Mouse (Mus musculus) Patski (cell line): ENCODE data around the gene Hlf. TPM values are rescaled to one million over a fixed set of nuclear protein-coding genes. Genes with fewer than 3 reads are reported as not detected.

ENCODE experiments used
- ATAC-seq: fragments of 100-300 bp; one replicate; pipeline ENCODE4 v1.8.0; 2021
- CTCF ChIA-PET: fragments of 350-600 bp; sonication (Branson Sonifier 250); formaldehyde crosslinking; loops from one replicate; lab custom pipeline; 2022; ENCODE audit warnings: inconsistent platforms; lab: Charles Lee
- POLR2A ChIA-PET: fragments of 350-600 bp; sonication (Branson Sonifier 250); formaldehyde crosslinking; loops from one replicate; lab custom pipeline; 2022; ENCODE audit warnings: antibody characterized with exemption, inconsistent platforms; lab: Charles Lee
- DNase-seq: peaks from one replicate; pipeline ENCODE4 v3.0.0-alpha.2; 2011; ENCODE audit warnings: low read depth, low spot score
- H3K27me3 ChIP-seq: fragments of 371-371 bp; one replicate; pipeline ENCODE4 v1.5.1; 2021
- CTCF ChIP-seq: fragments of 100-300 bp; IDR thresholded peaks from one replicate; pipeline ENCODE4 v1.5.1; 2021
- in situ Hi-C: fragments of 300-500 bp; cut with MboI; formaldehyde crosslinking; loops from 3 replicates; pipeline ENCODE4 v1.11.1; 2018; ENCODE audit warnings: low pct_unique_long_range_greater_than_20kb, mixed read lengths
- polyA plus RNA-seq: library from polyadenylated mRNA; unstranded; gene quantifications from one replicate; pipeline ENCODE4 v1.2.3, GENCODE M21; 2021

The Hlf gene
- 0.22 TPM for polyA plus RNA-seq

DNA sequence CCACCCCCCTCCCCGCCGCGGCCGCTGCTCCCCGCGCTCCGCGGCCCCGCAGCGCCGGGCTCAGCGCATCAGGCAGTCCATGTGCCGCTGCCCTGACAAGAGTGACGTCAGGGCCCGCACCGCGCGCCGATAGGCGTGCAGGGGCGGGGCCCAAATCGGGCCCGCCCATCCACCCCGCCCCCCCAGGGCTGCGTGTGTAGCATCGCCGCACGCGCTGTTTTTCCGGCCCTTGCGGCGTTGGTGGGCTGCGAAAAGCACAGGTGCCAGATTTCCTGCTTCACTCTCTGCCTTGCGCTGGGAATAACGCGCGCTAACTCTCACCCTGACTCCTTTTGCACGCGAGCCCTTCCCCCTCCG lies at the start of gene Hlf:
Gene Hlf, minus strand, starts transcription at position 79 of the 357 bp plus-strand sequence.
- ChIA-PET POLR2A (no interaction called here), CTCF (no interaction called here)
- ATAC-seq (peak; percentile 65), DNase-seq (no peak)
- in situ Hi-C loops, result no loop called here
- TF ChIP-seq CTCF, result no peak
- peaks cover 19% of the 10 kb centered on the region for H3K27me3 ChIP-seq

GRCm38 (mm10) chr11:90438768-90439167 lies 48.1 kb upstream of the Hlf start:
- DNase-seq, result no peak
- no peak for ATAC-seq
- no peak for TF ChIP-seq CTCF
- peaks cover 53% of the 10 kb centered on the region for H3K27me3 ChIP-seq
- ChIA-PET POLR2A (no interaction called here), CTCF (no interaction called here)
- in situ Hi-C loops, result no loop called here

GRCm38 (mm10) chr11:90425207-90425525 lies 34.5 kb upstream of the Hlf start:
- ATAC-seq, result no peak
- in situ Hi-C loops, result no loop called here
- TF ChIP-seq CTCF, result no peak
- H3K27me3 ChIP-seq, result peaks cover 30% of the 10 kb centered on the region
- POLR2A ChIA-PET, result no interaction called here
- CTCF ChIA-PET, result no interaction called here
- no peak for DNase-seq

GRCm38 (mm10) chr11:90424334-90425206 lies 33.9 kb upstream of the Hlf start:
- ChIA-PET CTCF (no interaction called here), POLR2A (no interaction called here)
- H3K27me3 ChIP-seq, result peaks cover 35% of the 10 kb centered on the region
- ATAC-seq, result no peak
- DNase-seq, result no peak
- in situ Hi-C loops, result no loop called here
- TF ChIP-seq CTCF, result no peak

GRCm38 (mm10) chr11:90423896-90424295 lies 33.2 kb upstream of the Hlf start:
- DNase-seq, result no peak
- ChIA-PET POLR2A (no interaction called here), CTCF (no interaction called here)
- TF ChIP-seq CTCF, result no peak
- ATAC-seq, result no peak
- H3K27me3 ChIP-seq, result peaks cover 40% of the 10 kb centered on the region
- in situ Hi-C loops, result no loop called here

GRCm38 (mm10) chr11:90419706-90420105 lies 29.0 kb upstream of the Hlf start:
- CTCF ChIA-PET, result no interaction called here
- ATAC-seq (no peak), DNase-seq (no peak)
- TF ChIP-seq CTCF, result no peak
- POLR2A ChIA-PET, result no interaction called here
- H3K27me3 ChIP-seq, result peaks cover 39% of the 10 kb centered on the region
- in situ Hi-C loops, result no loop called here

DNA sequence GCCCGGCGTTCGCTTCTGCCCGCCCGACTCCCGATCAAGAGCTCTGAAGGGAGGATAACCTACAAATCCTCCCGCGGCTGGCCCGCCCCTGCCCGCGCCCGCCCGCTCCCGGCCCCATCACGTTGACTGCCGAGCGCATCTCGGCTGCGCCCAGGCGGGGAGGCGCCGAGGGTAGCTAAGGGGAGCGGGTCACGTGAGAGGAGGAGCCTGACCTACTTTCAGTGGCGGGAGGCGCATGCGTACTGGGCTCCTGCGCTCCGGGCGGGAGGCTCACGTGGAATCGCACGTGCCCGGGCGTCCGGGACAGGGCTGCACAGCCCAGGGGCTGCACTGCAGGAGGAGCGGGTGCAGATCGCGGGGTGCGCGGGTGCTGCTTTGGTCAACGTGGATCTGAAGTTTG lies 27.2 kb upstream of the Hlf start:
- peak; percentile 98 for ATAC-seq
- in situ Hi-C loops, result no loop called here
- ChIA-PET CTCF (interaction anchor here (1.1 to 1.2 kb wide), 2 partner anchors 15 to 22 kb away, joined by 3 read pairs; no protein-coding TSS in a partner anchor), POLR2A (no interaction called here)
- no peak for TF ChIP-seq CTCF
- DNase-seq, result peak; percentile 42
- peaks cover 34% of the 10 kb centered on the region for H3K27me3 ChIP-seq

DNA sequence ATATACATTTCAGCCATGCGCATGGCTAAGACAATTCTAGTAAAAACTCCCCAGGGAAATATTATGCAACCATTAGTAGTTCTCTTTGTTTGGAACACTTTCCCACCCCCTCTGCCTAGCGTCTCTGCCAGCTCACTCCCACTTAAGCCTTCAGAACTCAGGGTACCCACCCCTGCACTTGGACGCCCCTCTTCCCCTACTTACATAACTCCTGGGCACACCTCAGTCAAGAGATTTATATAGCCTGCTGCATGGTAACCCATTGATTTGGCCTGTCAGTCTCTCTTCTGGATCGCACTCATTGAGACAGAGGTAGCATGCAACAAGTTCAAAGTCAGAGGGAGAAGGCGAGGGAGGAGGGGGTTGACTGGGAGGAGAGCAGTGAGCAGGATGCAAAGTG lies 26.3 kb upstream of the Hlf start:
- ChIA-PET CTCF (no interaction called here), POLR2A (no interaction called here)
- ATAC-seq (no peak), DNase-seq (no peak)
- TF ChIP-seq CTCF, result no peak
- peaks cover 32% of the 10 kb centered on the region for H3K27me3 ChIP-seq
- in situ Hi-C loops, result no loop called here

DNA sequence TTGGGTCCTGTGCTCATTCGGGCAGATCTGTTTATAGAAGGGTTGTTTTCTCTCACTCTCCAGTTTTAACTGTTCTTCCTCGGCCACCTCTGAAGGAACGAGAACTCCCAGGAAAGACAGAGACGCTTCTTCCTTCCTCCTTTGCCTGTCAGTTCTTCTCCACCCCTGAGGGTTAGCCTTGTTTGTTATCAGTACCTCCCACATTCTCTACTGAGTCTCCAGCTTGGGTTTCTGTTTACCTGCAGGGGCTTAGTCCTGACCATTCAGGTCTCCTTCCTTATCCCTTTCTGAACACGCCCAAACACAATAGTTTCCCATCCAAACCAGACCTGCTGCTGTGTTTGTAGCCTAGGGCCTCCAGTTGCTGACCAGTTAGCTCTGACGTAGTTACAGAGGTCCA lies 8.2 kb upstream of the Hlf start:
- in situ Hi-C loops, result no loop called here
- peaks cover 10% of the 10 kb centered on the region for H3K27me3 ChIP-seq
- POLR2A ChIA-PET, result no interaction called here
- TF ChIP-seq CTCF, result no peak
- CTCF ChIA-PET, result no interaction called here
- ATAC-seq (no peak), DNase-seq (no peak)

DNA sequence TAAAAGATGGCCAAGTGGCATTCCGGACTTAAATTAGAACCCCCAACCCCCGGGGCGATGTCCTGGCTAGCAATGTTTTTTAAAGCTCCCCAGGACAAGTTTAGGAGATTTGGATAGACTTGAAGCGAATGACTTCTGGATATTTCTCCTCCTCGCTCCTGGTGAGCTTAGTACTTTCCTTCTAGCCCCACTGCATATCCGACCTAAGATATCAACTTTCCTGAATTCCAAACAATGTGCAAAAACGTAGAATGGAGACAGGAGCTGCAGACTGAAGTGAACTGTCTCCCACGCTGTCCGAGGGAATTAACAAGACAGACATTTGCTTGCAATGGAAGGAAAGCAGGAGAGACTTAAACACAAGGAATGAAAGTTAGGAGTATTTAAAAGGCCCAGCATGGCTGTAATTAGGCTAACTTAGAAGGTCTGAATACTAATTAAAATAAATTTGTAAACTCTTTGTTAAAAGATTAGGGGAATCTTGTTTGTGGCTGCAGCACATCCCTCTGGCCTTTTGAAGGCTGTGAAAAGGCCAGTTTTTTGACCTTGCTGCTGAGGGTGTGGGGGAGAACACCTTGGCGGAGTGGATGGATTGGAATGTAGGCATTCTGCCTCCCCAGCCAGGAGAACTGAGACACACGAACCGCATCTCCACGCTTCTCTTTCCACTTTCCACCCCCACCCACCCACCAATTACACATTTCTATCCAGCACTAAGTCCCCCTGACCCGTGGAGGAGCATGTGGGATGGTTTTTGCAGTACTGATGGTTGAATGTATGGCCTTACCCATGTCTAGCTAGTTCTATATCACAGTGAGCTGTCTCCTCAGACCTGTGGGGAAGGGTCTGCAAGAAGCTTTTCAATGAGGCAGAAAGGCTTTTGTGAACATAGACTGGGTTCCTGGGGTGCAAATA lies 833 bp upstream of the Hlf start:
- in situ Hi-C loops, result no loop called here
- ATAC-seq (no peak), DNase-seq (no peak)
- CTCF ChIA-PET, result interaction anchor here (1.2 kb wide), 1 partner anchor 77 kb away, joined by 3 read pairs; no protein-coding TSS in a partner anchor
- POLR2A ChIA-PET, result no interaction called here
- peaks cover 21% of the 10 kb centered on the region for H3K27me3 ChIP-seq
- TF ChIP-seq CTCF, result no peak
